Mouse (Mus musculus) MEL (cell line): ENCODE results near the gene Canx.

ENCODE experiments used
- BHLHE40 ChIP-seq: IDR thresholded peaks from 2 replicates; pipeline ENCODE4 v1.6.1; 2012; ENCODE audit warnings: low read depth, mild to moderate bottlenecking, inconsistent platforms, low read length, improper control_type of control experiment, borderline replicate concordance
- CHD1 ChIP-seq: IDR thresholded peaks from 2 replicates; pipeline ENCODE4 v1.6.1; 2012; ENCODE audit warnings: low read depth, mild to moderate bottlenecking, inconsistent platforms, low read length, improper control_type of control experiment
- CTCF ChIP-seq, 3 experiments: IDR thresholded peaks in 2 of 3; conservative IDR thresholded peaks in 1 of 3; 2 replicates each; pipeline ENCODE4 v1.5.1; 2011 to 2012; ENCODE audit warnings: low read length in 3 of 3, low read depth in 2 of 3, mild to moderate bottlenecking in 2 of 3, improper control_type of control experiment in 1 of 3, inconsistent platforms in 1 of 3, mixed read lengths in 1 of 3, moderate library complexity in 1 of 3; ENCODE audit not compliant: control insufficient read depth in 1 of 3, insufficient read depth in 1 of 3, poor library complexity in 1 of 3, severe bottlenecking in 1 of 3
- EP300 ChIP-seq, 2 experiments: IDR thresholded peaks; 2 replicates each; pipeline ENCODE4 v1.6.1; 2011; ENCODE audit warnings: improper control_type of control experiment in 2 of 2, low read length in 2 of 2, low read depth in 1 of 2, mild to moderate bottlenecking in 1 of 2
- ETS1 ChIP-seq: IDR thresholded peaks from 2 replicates; pipeline ENCODE4 v1.6.1; 2012; ENCODE audit warnings: low read depth, mild to moderate bottlenecking, inconsistent platforms, low read length, improper control_type of control experiment, moderate library complexity
- GATA1 ChIP-seq: IDR thresholded peaks from 2 replicates; pipeline ENCODE4 v1.6.1; 2011; ENCODE audit warnings: low read depth, low read length, improper control_type of control experiment
- JUND ChIP-seq: IDR thresholded peaks from 2 replicates; pipeline ENCODE4 v1.6.1; 2011; ENCODE audit warnings: low read depth, mild to moderate bottlenecking, improper control_type of control experiment, low read length
- MYC ChIP-seq: IDR thresholded peaks from 2 replicates; pipeline ENCODE4 v1.6.1; 2011; ENCODE audit warnings: low read depth, mild to moderate bottlenecking, low read length, improper control_type of control experiment, moderate library complexity
- NELFE ChIP-seq: IDR thresholded peaks from 2 replicates; pipeline ENCODE4 v1.6.1; 2011; ENCODE audit warnings: low read depth, low read length, improper control_type of control experiment
- POLR2A ChIP-seq, 2 experiments: IDR thresholded peaks; 2 replicates each; pipeline ENCODE4 v1.6.1; 2011 to 2012; ENCODE audit warnings: low read length in 2 of 2, mild to moderate bottlenecking in 2 of 2, control low read depth in 1 of 2, improper control_type of control experiment in 1 of 2, low read depth in 1 of 2, moderate library complexity in 1 of 2; ENCODE audit not compliant: control insufficient read depth in 1 of 2, insufficient read depth in 1 of 2, poor library complexity in 1 of 2
- RAD21 ChIP-seq: IDR thresholded peaks from 2 replicates; pipeline ENCODE4 v1.6.1; 2011; ENCODE audit warnings: mild to moderate bottlenecking, low read depth, low read length, improper control_type of control experiment
- TAL1 ChIP-seq: IDR thresholded peaks from 2 replicates; pipeline ENCODE4 v1.6.1; 2012; ENCODE audit warnings: mild to moderate bottlenecking, inconsistent platforms, low read length, moderate library complexity, mixed read lengths
- ZC3H11A ChIP-seq: IDR thresholded peaks from 2 replicates; pipeline ENCODE4 v1.6.1; 2012; ENCODE audit warnings: low read depth, mild to moderate bottlenecking, inconsistent platforms, low read length, improper control_type of control experiment
- ZNF384 ChIP-seq: IDR thresholded peaks from 2 replicates; pipeline ENCODE4 v1.6.1; 2012; ENCODE audit warnings: low read depth, mild to moderate bottlenecking, inconsistent platforms, low read length, improper control_type of control experiment

DNA sequence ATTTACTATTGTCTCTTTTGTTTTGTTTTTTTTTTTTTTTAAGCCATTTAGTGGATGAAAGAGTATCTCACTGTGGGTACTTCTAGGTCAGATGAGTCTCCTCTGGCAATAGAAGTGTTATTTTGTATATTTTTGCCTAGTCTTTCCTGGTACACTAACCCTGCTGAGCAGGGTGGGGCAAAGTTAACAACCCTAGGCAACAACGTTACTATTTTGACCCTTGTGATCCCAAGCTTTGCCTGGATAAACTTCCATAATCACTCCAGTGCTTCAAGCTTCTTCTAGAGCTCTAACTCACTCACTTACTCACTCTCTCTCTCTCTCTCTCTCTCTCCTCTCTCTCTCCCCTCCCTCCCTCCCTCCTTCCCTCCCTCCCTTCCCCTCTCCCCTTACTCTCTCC, 10.7 kb upstream of the Canx start:
- TF ChIP-seq JUND (0 out of 2 replicates have a peak, but pooled peaks have one; percentile 49), TAL1 (no peak), NELFE (no peak), ZC3H11A (no peak), MYC (no peak), CHD1 (no peak), GATA1 (no peak), BHLHE40 (no peak), POLR2A (IDR thresholded peaks at IDR 0.05; ENCODE audit: control insufficient read depth in 1 of 2, insufficient read depth in 1 of 2, low read depth in 1 of 2, low read length in 2 of 2, poor library complexity in 1 of 2) (no peak), ETS1 (no peak), RAD21 (no peak), CTCF (IDR thresholded peaks at IDR 0.05 in 2 of 3, conservative IDR thresholded peaks at IDR 0.05 in 1 of 3; ENCODE audit: control insufficient read depth in 1 of 3, insufficient read depth in 1 of 3, low read depth in 2 of 3, low read length in 3 of 3, poor library complexity in 1 of 3, severe bottlenecking in 1 of 3) (no peak), ZNF384 (no peak), EP300 (IDR thresholded peaks at IDR 0.05; ENCODE audit: low read depth in 1 of 2, low read length in 2 of 2) (no peak)
